Mouse (Mus musculus) ES-Bruce4 (cell line): ENCODE data around the gene Rtca.

Experiments
- CTCF ChIP-seq: IDR thresholded peaks from one replicate; pipeline ENCODE4 v1.8.1; 2011; ENCODE audit warnings: low read depth, low read length
- EP300 ChIP-seq: IDR thresholded peaks from 2 replicates; pipeline ENCODE4 v1.6.1; 2011; ENCODE audit warnings: low read depth, low read length; ENCODE audit not compliant: insufficient read depth

- TF ChIP-seq CTCF (no peak), EP300 (no peak)
Observed at GRCm38 (mm10) chr3:116464318-116464717, 43.7 kb downstream of the Rtca start.
